Mouse (Mus musculus) fat pad, adult 2 months (tissue): Measurements from ENCODE around the gene Olfr769.
"Not testable (repeated sequence)": the region's sequence is repeated elsewhere in the genome, so short reads cannot be mapped to it uniquely, and the experiment has no call there.

Experiments used
- DNase-seq: peaks from one replicate; pipeline ENCODE4 v3.0.0-alpha.2; 2011; ENCODE audit warnings: low read depth, low spot score; ENCODE audit errors: extremely low read depth

The Olfr769 gene

DNA sequence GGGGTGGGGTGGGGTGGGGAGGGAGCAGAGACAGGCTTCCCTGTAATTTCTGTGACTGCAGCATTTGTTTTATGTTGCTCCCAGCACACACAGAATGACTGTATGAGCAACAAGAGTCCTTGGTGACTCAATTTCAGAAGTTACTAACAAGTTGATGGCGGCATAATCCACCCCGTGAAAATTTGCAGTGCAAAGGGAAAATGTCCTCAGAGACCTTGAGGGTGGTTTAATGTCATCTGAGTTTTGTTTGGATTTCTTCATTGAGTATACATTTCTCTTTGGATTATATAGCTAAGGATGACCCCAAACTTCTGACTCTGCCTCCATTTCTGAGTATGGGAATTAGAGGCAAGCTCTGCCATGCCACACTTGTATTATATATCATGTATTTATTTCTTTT lies at the start of gene Olfr769:
Olfr769 (minus strand) TSS at position 101 of the 400 bp plus-strand sequence.
- DNase-seq = no peak

DNA sequence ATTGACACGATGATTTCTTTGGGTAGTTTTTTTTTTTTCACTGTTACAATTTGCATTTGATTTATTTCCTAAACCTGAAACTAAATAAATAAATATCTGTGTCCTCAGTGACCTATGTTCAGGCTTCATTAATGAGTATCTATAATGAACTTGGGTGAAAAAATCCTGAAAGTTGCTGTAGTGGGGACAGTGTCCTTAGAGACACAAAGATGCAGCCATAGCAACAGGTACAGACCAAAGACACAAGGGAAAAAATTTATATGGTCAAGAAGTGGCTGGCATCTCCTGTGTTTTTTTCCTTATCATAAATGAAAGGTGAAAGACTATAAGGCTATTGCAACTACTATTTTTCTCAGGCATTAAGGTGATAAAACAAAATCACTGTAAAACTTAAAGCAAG lies 47.0 kb upstream of the Olfr769 start, which contains the start of gene Olfr771:
Olfr771 (minus strand) TSS at position 101 of the 400 bp plus-strand sequence.
- DNase-seq = no peak

- DNase-seq = no peak
Observed at GRCm38 (mm10) chr10:129138898-129139297, 21.2 kb upstream of the Olfr769 start, which contains the start of gene Olfr770. Gene Olfr770, minus strand, starts transcription at chr10:129138998.

DNA sequence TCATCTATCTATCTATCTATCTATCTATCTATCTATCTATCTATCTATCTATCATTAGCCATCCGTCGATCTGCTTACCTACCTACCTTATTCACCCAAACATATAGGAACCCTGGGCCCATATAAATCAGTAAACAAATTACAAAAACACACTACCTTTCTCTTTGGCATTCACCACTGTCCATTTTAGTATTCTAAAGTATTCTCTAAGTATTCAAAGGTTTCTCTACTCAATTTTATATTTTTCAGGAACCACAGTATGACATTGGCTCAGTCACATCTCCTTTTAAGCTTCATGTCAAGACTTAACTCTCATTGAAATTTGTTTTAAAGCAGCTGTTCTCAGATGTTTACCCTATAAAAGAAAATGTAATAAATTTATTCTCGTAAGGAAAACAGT lies 2.5 kb downstream of the Olfr769 start:
- no peak for DNase-seq

DNA sequence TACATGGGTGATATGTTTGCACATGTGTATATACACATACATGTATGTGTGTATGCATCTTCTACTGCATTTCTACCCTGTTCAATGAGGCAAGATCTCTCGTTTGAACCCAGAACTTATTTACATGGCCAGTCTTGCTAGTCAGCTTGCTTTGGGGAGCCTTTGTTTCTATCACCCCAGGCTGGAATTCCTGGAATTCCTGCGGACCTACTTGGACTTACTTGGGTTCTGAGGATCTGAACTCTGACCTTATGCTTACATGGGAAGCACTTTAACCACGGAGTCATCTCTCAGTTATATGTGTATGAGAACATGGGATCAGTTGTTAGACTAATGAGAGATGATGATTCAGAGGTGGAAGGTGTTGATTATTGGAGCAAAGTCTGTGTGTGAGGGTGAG lies 16.4 kb downstream of the Olfr769 start:
- no peak for DNase-seq

DNA sequence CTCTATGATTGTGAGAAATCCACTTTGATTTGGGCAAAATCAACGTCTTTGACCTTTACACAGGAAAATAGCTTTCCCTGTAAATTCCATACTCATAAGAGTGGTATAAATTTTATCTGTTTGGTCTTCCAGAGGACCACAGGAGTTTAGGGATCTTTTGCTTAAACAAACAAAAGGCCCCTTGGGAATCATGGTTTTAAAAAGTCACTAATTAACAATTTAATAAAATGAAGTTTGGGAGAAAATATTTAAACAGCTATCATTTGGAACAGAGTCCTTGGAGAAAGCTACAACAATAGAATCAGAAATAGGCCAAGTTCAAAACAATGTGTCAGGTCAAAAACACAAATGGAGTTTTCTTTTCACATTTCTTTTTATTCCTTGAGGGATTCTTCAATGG lies 18.4 kb downstream of the Olfr769 start, which contains the start of gene Olfr768:
Olfr768 (minus strand) TSS at position 101 of the 400 bp plus-strand sequence.
- DNase-seq = no peak

GRCm38 (mm10) chr10:129082810-129083209 lies 34.9 kb downstream of the Olfr769 start, which contains the start of gene Olfr767:
Gene Olfr767, minus strand, starts transcription at chr10:129082910.
- DNase-seq = not testable (repeated sequence)

DNA sequence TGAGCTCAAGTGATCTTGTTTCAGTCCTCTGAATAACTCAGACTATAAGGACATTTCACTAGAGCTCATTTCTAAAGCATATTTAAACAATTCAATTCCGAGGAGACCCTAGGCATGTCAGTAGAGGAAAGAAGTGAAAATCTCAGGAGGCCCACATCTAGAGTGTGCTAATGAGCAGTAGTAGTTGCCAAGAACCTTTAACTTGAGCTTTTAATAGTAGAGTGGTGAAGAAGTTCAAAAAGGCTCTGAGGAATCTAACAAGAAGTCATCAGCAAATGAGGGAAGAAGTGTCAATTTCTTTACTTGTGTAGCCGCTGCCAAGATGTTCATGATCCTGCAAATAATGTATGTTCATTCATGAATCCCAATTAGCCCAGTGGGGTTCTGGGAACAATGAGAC lies 48.8 kb downstream of the Olfr769 start, which contains the start of gene Olfr766-ps1:
Olfr766-ps1 (minus strand) TSS at position 101 of the 400 bp plus-strand sequence.
- no peak for DNase-seq
